Mouse (Mus musculus) ES-Bruce4 (cell line): ENCODE measurements around the gene Fam20c.

ENCODE experiments used
- CTCF ChIP-seq: IDR thresholded peaks from one replicate; pipeline ENCODE4 v1.8.1; 2011; ENCODE audit warnings: low read depth, low read length
- POLR2A ChIP-seq: IDR thresholded peaks from one replicate; pipeline ENCODE4 v1.8.1; 2011; ENCODE audit warnings: low read length; ENCODE audit not compliant: insufficient read depth

DNA sequence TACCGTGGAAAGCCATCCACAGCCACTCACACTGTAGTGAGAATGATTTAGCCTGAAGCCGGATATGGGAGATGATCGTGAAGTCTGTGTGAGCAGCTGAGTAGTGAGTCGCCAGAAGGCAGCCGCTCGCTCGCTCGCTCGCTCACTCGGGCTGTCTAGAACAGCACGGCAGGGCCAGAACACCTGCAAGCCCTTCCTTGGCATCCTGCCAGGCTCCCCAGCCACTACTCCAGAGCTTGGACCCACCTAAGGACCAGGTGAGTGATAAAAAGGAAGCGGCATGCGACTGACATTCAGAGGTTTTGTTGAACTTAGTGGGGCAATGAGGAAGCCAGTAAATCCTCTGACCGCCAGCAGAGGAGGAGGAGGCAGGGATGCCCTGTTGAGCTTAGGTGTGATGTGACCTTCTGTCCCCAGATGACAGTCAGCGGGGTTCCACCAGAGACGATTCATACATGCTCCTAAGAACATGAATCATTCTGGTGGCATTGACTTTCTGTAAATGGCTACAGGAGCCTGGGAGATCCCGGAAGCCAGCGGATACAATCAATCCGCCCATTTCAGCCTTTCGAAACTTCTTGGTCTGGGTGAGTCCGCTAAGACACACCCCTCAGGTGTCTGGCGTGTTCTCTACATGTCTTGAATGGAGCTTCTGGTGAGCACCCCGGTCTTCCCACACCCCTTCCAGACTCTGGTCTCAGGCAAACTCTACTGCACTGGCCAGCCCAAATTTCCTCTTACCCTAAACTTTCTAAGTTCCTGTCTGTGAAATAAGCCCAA is 95.6 kb downstream of the Fam20c start:
- TF ChIP-seq POLR2A = no peak
- no peak for TF ChIP-seq CTCF
